Comparison of ENCODE assay signal across 22 mouse cellular contexts in genomic region chr9:85638276-85638675, GRCm38 (mm10).
DNase-seq lines count a peak whose midpoint lies in the region; ATAC-seq lines count a peak whose summit lies in the region.
"Had no signal": no experiment of that assay in that cellular context is flagged by ENCODE, and none has a peak within 500 bp of the region (broad histone marks: within the 10 kb centered on the region; RNA-seq: fewer than 3 reads in every experiment).

No protein-coding gene starts in this region.

- ATAC-seq in kidney, embryonic 16.5 days (ENCODE audit: low FRiP score, low TSS enrichment): no peak
- ATAC-seq: forebrain, embryonic 14.5 days had no signal

- H3K4me3 ChIP-seq in kidney, embryonic 16.5 days (ENCODE audit: low read length): no peak overlapping the region
- H3K4me3 ChIP-seq: embryonic facial prominence, embryonic 13.5 days; embryonic facial prominence, embryonic 15.5 days; erythroblast, embryonic 14.5 days; forebrain, embryonic 10.5 days; forebrain, embryonic 12.5 days had no signal

- no peak overlapping the region for H3K4me2 ChIP-seq in kidney, embryonic 16.5 days (replicated peaks; ENCODE audit: low read depth, low read length)
- H3K4me2 ChIP-seq: embryonic facial prominence, embryonic 13.5 days; embryonic facial prominence, embryonic 15.5 days; forebrain, embryonic 12.5 days had no signal

- 82% methylated on average over 2 of the region's 2 CpGs for WGBS in kidney, embryonic 16.5 days

- no peak overlapping the region for H3K27ac ChIP-seq in kidney, embryonic 16.5 days (ENCODE audit: low read length)
- H3K27ac ChIP-seq: embryonic facial prominence, embryonic 13.5 days; embryonic facial prominence, embryonic 15.5 days; forebrain, embryonic 10.5 days; forebrain, embryonic 12.5 days had no signal

- no peaks in the 10 kb centered on the region for H3K4me1 ChIP-seq in kidney, embryonic 16.5 days (ENCODE audit: insufficient read depth, low read length)
- H3K4me1 ChIP-seq: embryonic facial prominence, embryonic 13.5 days; embryonic facial prominence, embryonic 15.5 days; forebrain, embryonic 10.5 days had no signal

- H3K9me3 ChIP-seq in kidney, embryonic 16.5 days (ENCODE audit: low read length): no peaks in the 10 kb centered on the region
- H3K9me3 ChIP-seq: embryonic facial prominence, embryonic 15.5 days; forebrain, embryonic 10.5 days; forebrain, embryonic 12.5 days had no signal

- no peak overlapping the region for H3K9ac ChIP-seq in kidney, embryonic 16.5 days (replicated peaks; ENCODE audit: low read length)
- H3K9ac ChIP-seq: embryonic facial prominence, embryonic 13.5 days; embryonic facial prominence, embryonic 15.5 days; forebrain, embryonic 12.5 days had no signal

- H3K36me3 ChIP-seq in kidney, embryonic 16.5 days (ENCODE audit: insufficient read depth, low read length): no peaks in the 10 kb centered on the region
- H3K36me3 ChIP-seq: embryonic facial prominence, embryonic 13.5 days; embryonic facial prominence, embryonic 15.5 days; forebrain, embryonic 10.5 days; forebrain, embryonic 12.5 days had no signal

- peak; percentile 9 for DNase-seq in kidney, adult 11 months
- peak; percentile 53 for DNase-seq in kidney, adult 9 months
- no peak for DNase-seq in kidney, postnatal 14 days
- DNase-seq in kidney, postnatal 36 days: peak; percentile 14 to 22
- DNase-seq in kidney, postnatal 4 days: no peak
- DNase-seq: adrenal gland, adult 2 months; adrenal gland, postnatal 10 days; adrenal gland, postnatal 25 days; cerebellum, adult 11 months; cerebellum, adult 18-20 months; cerebellum, adult 8-10 months; cerebellum, adult 9-11 months; cerebellum, postnatal 14 days; cerebellum, postnatal 36 days; embryo, embryonic 11 days had no signal

- no peaks in the 10 kb centered on the region for H3K27me3 ChIP-seq in kidney, embryonic 16.5 days (ENCODE audit: insufficient read depth, low read length)
- H3K27me3 ChIP-seq: embryonic facial prominence, embryonic 13.5 days; embryonic facial prominence, embryonic 15.5 days; forebrain, embryonic 12.5 days had no signal

Comparison
In these comparisons a context has a peak if more than half of its experiments do, and no peak if none do; other contexts are left out.
1. DNase-seq: peak in kidney, adult 11 months (single experiment), kidney, adult 9 months (single experiment) and kidney, postnatal 36 days (2 of 2); none in kidney, postnatal 14 days (single experiment) and kidney, postnatal 4 days (0 of 2).